Mouse (Mus musculus) bone marrow, adult 2 months (tissue): ENCODE data around the gene Gbp2.

Source experiments
- CTCF ChIP-seq: fragments of 200-500 bp; IDR thresholded peaks from 2 replicates; pipeline ENCODE4 v1.5.1; 2011; ENCODE audit warnings: low read length, control low read depth; ENCODE audit not compliant: control insufficient read depth, insufficient read depth
- POLR2A ChIP-seq: fragments of 200-500 bp; IDR thresholded peaks from 2 replicates; pipeline ENCODE4 v1.6.1; 2011; ENCODE audit warnings: low read depth, mild to moderate bottlenecking, control low read depth, low read length, borderline replicate concordance; ENCODE audit not compliant: control insufficient read depth

DNA sequence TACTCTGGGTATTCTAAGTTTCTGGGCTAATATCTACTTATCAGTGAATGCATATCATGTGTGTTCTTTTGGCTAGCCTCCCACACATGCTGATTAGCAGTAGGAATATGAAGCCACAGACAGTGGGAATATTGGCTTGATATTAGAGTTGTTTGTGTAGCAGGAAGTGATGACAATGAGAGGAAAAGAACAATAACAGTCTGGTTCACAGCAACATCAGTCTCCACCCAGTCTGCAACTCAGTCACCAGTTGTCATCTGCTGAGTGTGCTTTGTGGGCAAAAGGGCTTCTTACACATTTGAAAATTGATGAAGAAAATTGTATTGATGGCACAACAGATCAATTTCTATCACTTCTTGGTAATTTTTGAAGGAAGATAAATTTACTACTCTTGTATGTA, 33.0 kb upstream of the Gbp2 start:
- TF ChIP-seq POLR2A (no peak), CTCF (no peak)
